Mouse (Mus musculus) lung, embryonic 15.5 days (tissue): ENCODE results near the gene Rp2. TPM values are rescaled to one million over a fixed set of nuclear protein-coding genes. Genes with fewer than 3 reads are reported as not detected.
"Not testable (repeated sequence)": the region's sequence is repeated elsewhere in the genome, so short reads cannot be mapped to it uniquely, and the experiment has no call there.

Experiments used
- ATAC-seq: fragments of 200-750 bp; cut with Nextera tagmentation; 2 replicates; pipeline ENCODE4 v1.8.0; 2017; ENCODE audit warnings: moderate number of reproducible peaks, borderline replicate concordance; ENCODE audit not compliant: low FRiP score, low TSS enrichment; ENCODE audit errors: extremely low read depth
- H3K27ac ChIP-seq: fragments of 300-500 bp; sonication (generic); 2 replicates; pipeline ENCODE4 v1.5.1; 2015; ENCODE audit warnings: moderate library complexity, mild to moderate bottlenecking, inconsistent platforms
- H3K27me3 ChIP-seq: fragments of 300-500 bp; sonication (generic); 2 replicates; pipeline ENCODE4 v1.6.1; 2015; ENCODE audit warnings: inconsistent platforms
- H3K36me3 ChIP-seq: fragments of 300-500 bp; sonication (generic); 2 replicates; pipeline ENCODE4 v1.6.1; 2015; ENCODE audit warnings: inconsistent platforms
- H3K4me1 ChIP-seq: fragments of 300-500 bp; sonication (generic); 2 replicates; pipeline ENCODE4 v1.6.1; 2015; ENCODE audit warnings: inconsistent platforms
- H3K4me2 ChIP-seq: fragments of 300-500 bp; sonication (generic); 2 replicates; pipeline ENCODE4 v1.6.1; 2015; ENCODE audit warnings: inconsistent platforms, mild to moderate bottlenecking, moderate library complexity
- H3K4me3 ChIP-seq: fragments of 300-500 bp; sonication (generic); 2 replicates; pipeline ENCODE4 v1.5.1; 2015; ENCODE audit warnings: mild to moderate bottlenecking, inconsistent platforms
- H3K9ac ChIP-seq: fragments of 300-500 bp; sonication (generic); 2 replicates; pipeline ENCODE4 v1.6.1; 2015; ENCODE audit warnings: inconsistent platforms
- H3K9me3 ChIP-seq: fragments of 300-500 bp; sonication (generic); 2 replicates; pipeline ENCODE4 v1.6.1; 2016; ENCODE audit warnings: inconsistent platforms
- WGBS: fragments of 180-500 bp; shearing (Covaris S2); methylation state at CpG from one replicate; pipeline ENCODE4 v1.1.7; 2015; 5-methylcytosine and 5-hydroxymethylcytosine counted together
- polyA plus RNA-seq: library from polyadenylated mRNA; unstranded; fragments of >200 nt; fragmentation: Nextera tagmentation; extraction: Ambion mirVana; gene quantifications from 2 replicates; pipeline ENCODE4 v1.2.1, GENCODE M21; 2015

The Rp2 gene
- 21.0 and 23.1 TPM in 2 replicates for polyA plus RNA-seq

- peak; percentile 100 for ATAC-seq
- Histone ChIP-seq H3K9me3 (no peaks in the 10 kb centered on the region), H3K27ac (peak within 1 kb of the TSS; percentile 72), H3K4me3 (peak within 1 kb of the TSS; percentile 60), H3K4me2 (peak within 1 kb of the TSS; percentile 58), H3K4me1 (no peaks in the 10 kb centered on the region), H3K36me3 (no peaks in the 10 kb centered on the region), H3K27me3 (no peaks in the 10 kb centered on the region), H3K9ac (peak within 1 kb of the TSS; percentile 62)
- 12% methylated on average over 34 of the region's 35 CpGs for WGBS
Measured at GRCm38 (mm10) chrX:20364391-20365365, at the start of gene Rp2. Rp2 (plus strand) TSS chrX:20364481.

GRCm38 (mm10) chrX:20332756-20333155 lies 31.5 kb upstream of the Rp2 start:
- Histone ChIP-seq H3K4me3 (no peak overlapping the region), H3K36me3 (no peaks in the 10 kb centered on the region), H3K4me2 (no peak overlapping the region), H3K27me3 (no peaks in the 10 kb centered on the region), H3K4me1 (no peaks in the 10 kb centered on the region), H3K9ac (no peak overlapping the region), H3K27ac (no peak overlapping the region), H3K9me3 (no peaks in the 10 kb centered on the region)
- WGBS = 40% methylated on average over 1 of the region's 1 CpGs
- ATAC-seq = no peak

DNA sequence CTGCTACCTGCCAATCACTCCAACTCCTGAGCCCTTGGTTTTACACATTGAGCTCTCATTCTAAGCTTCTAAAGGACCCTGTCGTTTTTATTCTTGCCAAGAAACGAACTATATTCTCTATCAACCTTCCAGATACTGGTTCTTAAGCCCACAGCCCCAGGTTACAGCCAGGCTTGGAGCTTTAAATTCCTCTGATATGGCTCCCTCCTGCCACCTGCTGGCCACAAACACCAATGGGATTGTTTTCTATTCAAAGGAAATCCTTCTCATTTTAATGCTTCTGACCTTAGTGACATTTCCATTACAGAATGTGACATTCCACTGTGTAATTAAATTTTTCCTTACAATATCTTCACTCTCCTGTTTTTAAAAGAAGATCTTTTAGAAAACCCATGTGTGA lies 28.6 kb upstream of the Rp2 start:
- H3K4me3 ChIP-seq = no peak overlapping the region
- no peak overlapping the region for H3K9ac ChIP-seq
- no peaks in the 10 kb centered on the region for H3K9me3 ChIP-seq
- H3K4me2 ChIP-seq = no peak overlapping the region
- WGBS = 6% methylated on average over 2 of the region's 2 CpGs
- H3K27ac ChIP-seq = no peak overlapping the region
- H3K4me1 ChIP-seq = no peaks in the 10 kb centered on the region
- H3K36me3 ChIP-seq = no peaks in the 10 kb centered on the region
- H3K27me3 ChIP-seq = no peaks in the 10 kb centered on the region
- no peak for ATAC-seq

DNA sequence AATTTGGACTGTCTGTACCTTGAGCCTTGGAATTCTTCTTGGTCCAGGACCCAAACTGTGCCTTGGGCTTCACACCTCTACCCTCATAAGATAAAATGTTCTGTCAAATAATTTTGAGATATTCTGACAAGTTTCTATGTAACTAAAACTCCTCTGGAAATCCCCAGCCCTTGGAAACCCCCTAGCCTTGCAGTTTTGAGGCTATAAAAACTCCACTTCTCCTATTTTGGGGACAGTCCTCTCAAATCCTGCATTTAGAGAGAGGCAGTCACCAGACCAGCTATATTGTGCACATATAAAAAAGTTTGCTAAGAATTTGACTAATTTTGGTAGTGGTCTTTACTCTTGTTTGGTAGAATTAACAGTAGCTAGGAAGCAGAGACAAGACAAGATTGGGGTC lies 19.3 kb upstream of the Rp2 start:
- Histone ChIP-seq H3K4me1 (no peaks in the 10 kb centered on the region), H3K4me2 (no peak overlapping the region), H3K9ac (no peak overlapping the region), H3K27ac (no peak overlapping the region), H3K27me3 (no peaks in the 10 kb centered on the region), H3K4me3 (no peak overlapping the region), H3K9me3 (no peaks in the 10 kb centered on the region), H3K36me3 (no peaks in the 10 kb centered on the region)
- no peak for ATAC-seq

- no peaks in the 10 kb centered on the region for H3K36me3 ChIP-seq
- H3K27ac ChIP-seq = no peak overlapping the region
- no peak overlapping the region for H3K4me3 ChIP-seq
- ATAC-seq = no peak
- H3K9ac ChIP-seq = no peak overlapping the region
- H3K27me3 ChIP-seq = no peaks in the 10 kb centered on the region
- WGBS = 57% methylated on average over 3 of the region's 3 CpGs
- H3K9me3 ChIP-seq = no peaks in the 10 kb centered on the region
- no peak overlapping the region for H3K4me2 ChIP-seq
- H3K4me1 ChIP-seq = no peaks in the 10 kb centered on the region
Measured at GRCm38 (mm10) chrX:20346355-20346754, 17.9 kb upstream of the Rp2 start.

GRCm38 (mm10) chrX:20350241-20350640 lies 14.0 kb upstream of the Rp2 start:
- not testable (repeated sequence) for ATAC-seq, H3K36me3 ChIP-seq, H3K27ac ChIP-seq, H3K9ac ChIP-seq, H3K9me3 ChIP-seq, H3K4me1 ChIP-seq, H3K4me2 ChIP-seq, H3K27me3 ChIP-seq, H3K4me3 ChIP-seq
- WGBS = 90% methylated on average over 4 of the region's 4 CpGs

DNA sequence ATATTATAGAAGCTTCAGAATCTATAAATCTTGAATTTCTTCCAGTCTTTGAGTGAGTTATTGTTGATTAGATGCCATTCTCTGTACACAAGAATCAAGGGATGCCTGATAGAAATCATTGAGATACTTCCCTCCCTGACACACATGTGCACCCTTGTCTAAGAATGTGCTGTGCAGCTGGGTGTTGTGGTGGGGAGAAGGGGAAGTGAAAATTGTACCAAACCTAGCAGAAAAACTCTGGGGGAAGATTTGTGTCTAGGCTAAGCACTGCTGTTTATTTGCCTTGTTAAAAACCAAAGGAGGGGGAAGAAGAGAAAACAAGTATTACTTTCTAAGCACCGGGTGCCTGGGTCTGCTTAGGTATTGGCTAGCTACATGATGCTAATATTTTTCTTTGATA lies 9.0 kb upstream of the Rp2 start:
- Histone ChIP-seq H3K9ac (no peak overlapping the region), H3K27ac (no peak overlapping the region), H3K4me1 (no peaks in the 10 kb centered on the region), H3K4me3 (no peak overlapping the region), H3K36me3 (no peaks in the 10 kb centered on the region), H3K27me3 (no peaks in the 10 kb centered on the region), H3K4me2 (no peak overlapping the region), H3K9me3 (no peaks in the 10 kb centered on the region)
- no peak for ATAC-seq
- 90% methylated on average over 1 of the region's 1 CpGs for WGBS

DNA sequence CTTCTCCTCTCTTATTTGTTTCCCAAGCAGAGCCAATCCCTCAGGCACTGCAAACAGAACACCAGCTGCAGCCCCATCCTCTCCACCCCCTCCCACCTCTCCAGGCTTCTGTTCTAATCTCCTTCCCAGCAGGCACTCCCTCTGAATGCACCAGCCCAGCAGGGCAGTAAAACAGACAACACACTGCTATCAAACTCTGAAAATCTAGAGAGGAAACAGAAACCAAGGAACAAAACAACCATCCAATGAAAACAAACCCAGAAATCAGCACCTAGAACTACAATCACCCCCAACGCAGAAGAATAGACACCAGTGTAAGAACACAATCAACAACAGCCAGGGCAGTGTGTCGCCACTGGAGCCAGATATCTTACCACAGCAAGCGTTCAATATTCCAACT lies 8.0 kb upstream of the Rp2 start:
- ATAC-seq = no peak
- Histone ChIP-seq H3K36me3 (no peaks in the 10 kb centered on the region), H3K4me1 (no peaks in the 10 kb centered on the region), H3K27me3 (no peaks in the 10 kb centered on the region), H3K9me3 (no peaks in the 10 kb centered on the region), H3K27ac (no peak overlapping the region), H3K4me3 (no peak overlapping the region), H3K4me2 (no peak overlapping the region), H3K9ac (no peak overlapping the region)
- 43% methylated on average over 3 of the region's 3 CpGs for WGBS

- no peaks in the 10 kb centered on the region for H3K36me3 ChIP-seq
- ATAC-seq = no peak
- no peak overlapping the region for H3K9ac ChIP-seq
- peak overlapping the region; percentile 7; the same call in 1 of the 2 replicates for H3K4me3 ChIP-seq
- H3K4me2 ChIP-seq = peak overlapping the region; percentile 12
- no peaks in the 10 kb centered on the region for H3K9me3 ChIP-seq
- 33% methylated on average over 1 of the region's 1 CpGs for WGBS
- no peaks in the 10 kb centered on the region for H3K27me3 ChIP-seq
- no peak overlapping the region for H3K27ac ChIP-seq
- no peaks in the 10 kb centered on the region for H3K4me1 ChIP-seq
Measured at GRCm38 (mm10) chrX:20366036-20366435, 1.8 kb downstream of the Rp2 start.

DNA sequence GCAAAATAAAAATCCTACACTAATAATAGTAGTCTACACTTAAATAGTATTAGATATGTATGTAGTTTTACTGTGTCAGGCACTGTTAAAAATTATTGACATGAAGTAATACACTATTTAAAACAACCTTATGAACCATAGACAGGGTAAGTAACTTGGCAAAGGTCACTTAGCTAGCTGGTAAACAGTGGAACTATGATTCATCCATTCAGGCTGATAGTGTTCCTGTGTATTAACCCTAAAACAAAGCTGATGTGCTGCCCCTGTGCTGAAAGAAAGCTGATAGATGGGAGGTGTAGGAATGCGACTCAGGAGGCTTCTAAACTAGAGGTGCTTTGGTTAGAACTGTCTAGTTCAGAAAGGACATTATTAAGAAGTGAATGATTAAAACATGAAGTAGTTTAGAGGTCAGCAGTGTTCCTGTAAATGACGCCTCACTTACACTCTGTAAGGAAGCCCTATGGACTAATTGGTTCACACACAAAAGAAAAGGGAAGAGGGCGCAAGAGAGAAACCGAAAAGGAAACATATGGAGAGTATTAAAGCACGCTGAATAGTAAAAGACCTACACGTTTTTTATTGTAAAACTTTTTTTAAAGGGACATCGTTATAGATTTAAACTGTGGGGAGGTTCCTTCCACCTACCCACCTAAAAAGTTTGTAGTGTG lies 15.2 kb downstream of the Rp2 start:
- Histone ChIP-seq H3K9ac (no peak overlapping the region), H3K4me1 (no peaks in the 10 kb centered on the region), H3K27me3 (no peaks in the 10 kb centered on the region), H3K27ac (no peak overlapping the region), H3K4me2 (no peak overlapping the region), H3K9me3 (no peaks in the 10 kb centered on the region), H3K36me3 (0 out of 2 replicates have a peak, but pooled peaks cover 3% of the 10 kb centered on the region), H3K4me3 (no peak overlapping the region)
- 74% methylated on average over 7 of the region's 7 CpGs for WGBS
- ATAC-seq = no peak

GRCm38 (mm10) chrX:20382260-20382659 lies 18.0 kb downstream of the Rp2 start:
- Histone ChIP-seq H3K36me3 (no peaks in the 10 kb centered on the region), H3K4me1 (no peaks in the 10 kb centered on the region), H3K27ac (no peak overlapping the region), H3K4me2 (no peak overlapping the region), H3K9ac (no peak overlapping the region), H3K9me3 (no peaks in the 10 kb centered on the region), H3K4me3 (no peak overlapping the region), H3K27me3 (no peaks in the 10 kb centered on the region)
- 85% methylated on average over 6 of the region's 6 CpGs for WGBS
- no peak for ATAC-seq

GRCm38 (mm10) chrX:20387006-20387405 lies 22.7 kb downstream of the Rp2 start:
- no peak overlapping the region for H3K4me2 ChIP-seq
- H3K4me1 ChIP-seq = no peaks in the 10 kb centered on the region
- WGBS = 67% methylated on average over 3 of the region's 3 CpGs
- H3K4me3 ChIP-seq = no peak overlapping the region
- no peak overlapping the region for H3K27ac ChIP-seq
- H3K27me3 ChIP-seq = no peaks in the 10 kb centered on the region
- H3K9me3 ChIP-seq = no peaks in the 10 kb centered on the region
- no peak overlapping the region for H3K9ac ChIP-seq
- ATAC-seq = no peak
- H3K36me3 ChIP-seq = no peaks in the 10 kb centered on the region
